Mouse (Mus musculus): ENCODE results near the gene Upb1. TPM values are rescaled to one million over a fixed set of nuclear protein-coding genes. Genes with fewer than 3 reads are reported as not detected.

Gene Upb1
- total and polyA plus RNA-seq, 3 experiments, result 1.3 to 2.0 (median 1.6) TPM

DNA sequence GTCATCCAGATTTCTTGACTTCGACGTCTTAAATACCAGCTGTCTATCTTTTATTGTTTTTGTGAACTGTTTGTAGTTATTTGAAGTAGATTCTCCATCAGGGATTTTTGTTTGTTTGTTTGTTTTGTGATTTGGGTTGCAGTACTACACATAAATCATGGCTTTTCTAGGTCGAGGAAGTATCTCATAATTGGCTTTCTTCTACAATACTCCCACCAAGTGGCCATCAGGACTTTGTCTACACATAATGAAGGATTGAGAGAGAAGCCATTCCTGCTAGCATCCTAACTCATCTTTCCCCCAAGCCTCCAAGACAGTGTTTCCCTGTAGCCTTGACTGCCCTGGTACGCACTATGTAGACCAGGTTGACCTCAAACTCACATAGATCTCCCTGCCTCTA is 10.1 kb upstream of the Upb1 start:
- Histone ChIP-seq H3K4me2 (ENCODE audit: insufficient read depth, low read depth, poor library complexity, severe bottlenecking) (no peak overlapping the region), H3K79me2 (replicated peaks; ENCODE audit: control insufficient read depth, extremely low read depth, insufficient read depth, poor library complexity, severe bottlenecking) (no peaks in the 10 kb centered on the region), H3K36me3 (replicated peaks in 1 of 2; ENCODE audit: control insufficient read depth in 1 of 2, insufficient read depth in 1 of 2, low read length in 1 of 2) (no peaks in the 10 kb centered on the region), H3K9me3 (replicated peaks; ENCODE audit: low read length) (peaks cover 3% of the 10 kb centered on the region), H3K4me3 (replicated peaks in 1 of 3; ENCODE audit: low read depth in 2 of 3, low read length in 2 of 3, poor library complexity in 1 of 3) (no peak overlapping the region), H3K9ac (ENCODE audit: insufficient read depth, low read depth) (no peak overlapping the region), H3K4me1 (ENCODE audit: control insufficient read depth in 1 of 2, insufficient read depth in 2 of 2) (no peaks in the 10 kb centered on the region), H3K27me3 (replicated peaks) (no peaks in the 10 kb centered on the region), H3K27ac (ENCODE audit: insufficient read depth, low read depth) (no peak overlapping the region)
- no peak for TF ChIP-seq ETS1 (conservative IDR thresholded peaks at IDR 0.05; ENCODE audit: low read depth, low read length)
- TF ChIP-seq ZC3H11A (IDR thresholded peaks at IDR 0.05; ENCODE audit: low read depth, low read length), result 0 out of 2 replicates have a peak, but pooled peaks have one; percentile 4
- no peak for TF ChIP-seq CHD2 (IDR thresholded peaks at IDR 0.05; ENCODE audit: low read length)
- no peak for TF ChIP-seq TCF12 (IDR thresholded peaks at IDR 0.05; ENCODE audit: low read depth, low read length)
- TF ChIP-seq ZKSCAN1 (IDR thresholded peaks at IDR 0.05; ENCODE audit: borderline replicate concordance, low read depth, low read length), result no peak
- TF ChIP-seq MXI1 (IDR thresholded peaks at IDR 0.05; ENCODE audit: low read depth, low read length), result no peak
- TF ChIP-seq GABPA (IDR thresholded peaks at IDR 0.05; ENCODE audit: insufficient replicate concordance, low read depth, low read length), result no peak
- TF ChIP-seq ZNF384 (IDR thresholded peaks at IDR 0.05; ENCODE audit: low read depth, low read length), result no peak
- TF ChIP-seq RAD21 (IDR thresholded peaks at IDR 0.05; ENCODE audit: low read depth, low read length), result peak; percentile 64
- peak in 1 of 2 experiments; percentile 52; a peak in 2 of 4 replicates for TF ChIP-seq CTCF (conservative IDR thresholded peaks at IDR 0.05 in 1 of 2, IDR thresholded peaks at IDR 0.05 in 1 of 2; ENCODE audit: low read depth in 2 of 2, low read length in 2 of 2)
- no peak for TF ChIP-seq MYC (IDR thresholded peaks at IDR 0.05; ENCODE audit: low read depth, low read length)
- TF ChIP-seq MAZ (IDR thresholded peaks at IDR 0.05; ENCODE audit: low read depth, low read length), result no peak
- no peak for TF ChIP-seq POLR2A (IDR thresholded peaks at IDR 0.05; ENCODE audit: low read depth, low read length)
- no peak for TF ChIP-seq IRF4 (IDR thresholded peaks at IDR 0.05; ENCODE audit: low read depth, low read length)
- peak; percentile 61 for TF ChIP-seq SMC3 (IDR thresholded peaks at IDR 0.05; ENCODE audit: low read depth, low read length)
- no peak for TF ChIP-seq UBTF (IDR thresholded peaks at IDR 0.05; ENCODE audit: low read depth, low read length)
- in situ Hi-C loops (cut with MboI; ENCODE audit: low pct_ligation_motif_present, low pct_unique_long_range_greater_than_20kb, low sequenced_read_pairs), result no loop called here
- peak; percentile 7 for DNase-seq (ENCODE audit: extremely low read depth)
- dilution Hi-C loops (cut with MboI; ENCODE audit: extremely low pct_ligation_motif_present, extremely low pct_unique_long_range_greater_than_20kb, low sequenced_read_pairs), result no loop called here

DNA sequence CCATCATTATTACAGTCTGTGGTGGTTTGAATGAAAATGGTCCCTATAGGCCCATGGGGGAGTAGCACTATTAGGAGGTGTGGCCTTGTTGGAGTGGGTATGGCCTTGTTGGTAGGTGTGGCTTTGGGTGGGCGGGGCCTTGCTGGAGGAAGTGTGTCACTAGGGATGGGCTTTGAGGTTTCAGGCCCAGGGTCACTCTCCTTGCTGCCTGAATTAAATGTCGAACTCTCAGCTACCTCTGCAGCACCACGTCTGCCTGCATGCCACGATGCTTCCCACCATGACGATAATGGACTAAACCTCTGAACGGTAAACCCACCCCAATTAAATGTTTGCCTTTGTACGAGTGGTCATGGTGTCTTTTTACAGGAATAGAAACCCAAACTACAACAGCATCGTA is 6.1 kb upstream of the Upb1 start:
- no peaks in the 10 kb centered on the region for H3K36me3 ChIP-seq (replicated peaks in 1 of 2; ENCODE audit: control insufficient read depth in 1 of 2, insufficient read depth in 1 of 2, low read length in 1 of 2)
- no peak overlapping the region for H3K27ac ChIP-seq (ENCODE audit: insufficient read depth, low read depth)
- no peak overlapping the region for H3K4me3 ChIP-seq (replicated peaks in 1 of 3; ENCODE audit: low read depth in 2 of 3, low read length in 2 of 3, poor library complexity in 1 of 3)
- dilution Hi-C loops (cut with MboI; ENCODE audit: extremely low pct_ligation_motif_present, extremely low pct_unique_long_range_greater_than_20kb, low sequenced_read_pairs), result no loop called here
- H3K79me2 ChIP-seq (replicated peaks; ENCODE audit: control insufficient read depth, extremely low read depth, insufficient read depth, poor library complexity, severe bottlenecking), result no peaks in the 10 kb centered on the region
- no peaks in the 10 kb centered on the region for H3K27me3 ChIP-seq (replicated peaks)
- DNase-seq (ENCODE audit: extremely low read depth), result peak; percentile 25
- H3K9me3 ChIP-seq (replicated peaks; ENCODE audit: low read length), result no peaks in the 10 kb centered on the region
- no peak overlapping the region for H3K4me2 ChIP-seq (ENCODE audit: insufficient read depth, low read depth, poor library complexity, severe bottlenecking)
- TF ChIP-seq IRF4 (IDR thresholded peaks at IDR 0.05; ENCODE audit: low read depth, low read length) (no peak), ELF1 (IDR thresholded peaks at IDR 0.05; ENCODE audit: low read depth, low read length) (no peak)
- H3K4me1 ChIP-seq (ENCODE audit: control insufficient read depth in 1 of 2, insufficient read depth in 2 of 2), result peaks cover 3 to 6% of the 10 kb centered on the region in 2 experiments; a peak in 3 of 4 replicates
- in situ Hi-C loops (cut with MboI; ENCODE audit: low pct_ligation_motif_present, low pct_unique_long_range_greater_than_20kb, low sequenced_read_pairs), result no loop called here
- H3K9ac ChIP-seq (ENCODE audit: insufficient read depth, low read depth), result no peak overlapping the region

Measured in CH12.LX (cell line).